9 mouse cellular contexts compared by ENCODE assay signal in genomic region chr10:80935698-80936097, GRCm38 (mm10). TPM values are rescaled to one million over a fixed set of nuclear protein-coding genes. Genes with fewer than 3 reads are reported as not detected.
DNase-seq lines count a peak whose midpoint lies in the region; ATAC-seq and TF ChIP-seq lines count a peak whose summit lies in the region.
"Had no signal": no experiment of that assay in that cellular context is flagged by ENCODE, and none has a peak within 500 bp of the region (broad histone marks: within the 10 kb centered on the region; RNA-seq: fewer than 3 reads in every experiment).

No protein-coding gene starts in this region.

- peak overlapping the region; percentile 7; the same call in 1 of the 2 replicates for H3K9ac ChIP-seq in kidney, embryonic 14.5 days (ENCODE audit: low read depth, low read length)
- H3K9ac ChIP-seq in embryonic facial prominence, embryonic 12.5 days, result peak overlapping the region; percentile 57; the same call in 1 of the 2 replicates
- peak overlapping the region; percentile 39; the same call in 1 of the 2 replicates for H3K9ac ChIP-seq in intestine, embryonic 14.5 days (ENCODE audit: low read length)
- H3K9ac ChIP-seq in neural tube, embryonic 12.5 days, result no peak overlapping the region

- no peak for TF ChIP-seq CTCF in kidney, adult 2 months (conservative IDR thresholded peaks at IDR 0.05; ENCODE audit: insufficient read depth, insufficient read length, low read depth, low read length)

- H3K4me2 ChIP-seq in kidney, embryonic 14.5 days (replicated peaks; ENCODE audit: low read depth, low read length), result peak overlapping the region; percentile 62
- H3K4me2 ChIP-seq in embryonic facial prominence, embryonic 12.5 days (replicated peaks), result peak overlapping the region; percentile 60
- H3K4me2 ChIP-seq in intestine, embryonic 14.5 days (ENCODE audit: low read length), result peak overlapping the region; percentile 61
- H3K4me2 ChIP-seq in neural tube, embryonic 12.5 days (replicated peaks), result peak overlapping the region; percentile 57

- peaks cover 52% of the 10 kb centered on the region for H3K27me3 ChIP-seq in kidney, embryonic 14.5 days (ENCODE audit: control insufficient read depth, insufficient read depth, low read length)
- no peaks in the 10 kb centered on the region for H3K27me3 ChIP-seq in kidney, adult 2 months (replicated peaks; ENCODE audit: control insufficient read depth, insufficient read depth, low read length)
- H3K27me3 ChIP-seq in embryonic facial prominence, embryonic 12.5 days, result peaks cover 48% of the 10 kb centered on the region
- peaks cover 35% of the 10 kb centered on the region for H3K27me3 ChIP-seq in intestine, embryonic 14.5 days (replicated peaks; ENCODE audit: control insufficient read depth, insufficient read depth, low read length)
- H3K27me3 ChIP-seq in neural tube, embryonic 12.5 days (replicated peaks), result peaks cover 78% of the 10 kb centered on the region
- H3K27me3 ChIP-seq: Patski had no signal

- no peak for DNase-seq in kidney, adult 2 months
- no peak for DNase-seq in intestine, embryonic 14.5 days (ENCODE audit: low spot score)
- DNase-seq in cerebellum, adult 11 months, result no peak
- no peak for DNase-seq in testis, postnatal 14 days (ENCODE audit: low spot score)
- no peak for DNase-seq in thymus, postnatal 0 days (ENCODE audit: low spot score)

- peaks cover 81% of the 10 kb centered on the region for H3K4me1 ChIP-seq in kidney, embryonic 14.5 days (ENCODE audit: control insufficient read depth, insufficient read depth, low read length)
- H3K4me1 ChIP-seq in kidney, adult 2 months (ENCODE audit: control insufficient read depth, insufficient read depth, low read length), result peaks cover 15% of the 10 kb centered on the region
- peaks cover 95% of the 10 kb centered on the region for H3K4me1 ChIP-seq in embryonic facial prominence, embryonic 12.5 days
- H3K4me1 ChIP-seq in intestine, embryonic 14.5 days (replicated peaks; ENCODE audit: control insufficient read depth, insufficient read depth, low read length), result peaks cover 86% of the 10 kb centered on the region
- peaks cover 84% of the 10 kb centered on the region for H3K4me1 ChIP-seq in neural tube, embryonic 12.5 days

- no peaks in the 10 kb centered on the region for H3K9me3 ChIP-seq in kidney, embryonic 14.5 days (ENCODE audit: control insufficient read depth, low read length)
- H3K9me3 ChIP-seq in embryonic facial prominence, embryonic 12.5 days, result no peaks in the 10 kb centered on the region
- no peaks in the 10 kb centered on the region for H3K9me3 ChIP-seq in intestine, embryonic 14.5 days (ENCODE audit: control insufficient read depth, low read length)
- no peaks in the 10 kb centered on the region for H3K9me3 ChIP-seq in neural tube, embryonic 12.5 days

- no peak for ATAC-seq in kidney, embryonic 14.5 days (ENCODE audit: low FRiP score, low TSS enrichment)
- no peak; the same call in 1 of the 2 replicates for ATAC-seq in embryonic facial prominence, embryonic 12.5 days (ENCODE audit: insufficient number of reproducible peaks, insufficient read depth, low FRiP score, low TSS enrichment)
- no peak for ATAC-seq in intestine, embryonic 14.5 days (replicated peaks; ENCODE audit: low FRiP score, low TSS enrichment, low read depth)
- no peak for ATAC-seq in neural tube, embryonic 12.5 days (ENCODE audit: low FRiP score, low read depth)
- ATAC-seq: Patski had no signal

- WGBS in kidney, embryonic 14.5 days, result 10% methylated on average over 17 of the region's 17 CpGs
- WGBS in kidney, adult 2 months, result 20% methylated on average over 17 of the region's 17 CpGs
- 2% methylated on average over 17 of the region's 17 CpGs for WGBS in embryonic facial prominence, embryonic 12.5 days
- 12% methylated on average over 17 of the region's 17 CpGs for WGBS in intestine, embryonic 14.5 days
- 3% methylated on average over 17 of the region's 17 CpGs for WGBS in neural tube, embryonic 12.5 days

- no peak overlapping the region for H3K27ac ChIP-seq in kidney, embryonic 14.5 days (ENCODE audit: low read depth, low read length)
- no peak overlapping the region for H3K27ac ChIP-seq in kidney, adult 2 months (ENCODE audit: insufficient read depth, low read depth, low read length)
- peak overlapping the region; percentile 90 for H3K27ac ChIP-seq in embryonic facial prominence, embryonic 12.5 days
- H3K27ac ChIP-seq in intestine, embryonic 14.5 days (ENCODE audit: low read depth), result 0 out of 2 replicates have a peak overlapping the region, but pooled peaks have one; percentile 9
- no peak overlapping the region for H3K27ac ChIP-seq in neural tube, embryonic 12.5 days

- no peak overlapping the region for H3K4me3 ChIP-seq in kidney, embryonic 14.5 days (ENCODE audit: low read length)
- no peak overlapping the region for H3K4me3 ChIP-seq in kidney, adult 2 months (ENCODE audit: insufficient read depth, low read depth, low read length)
- H3K4me3 ChIP-seq in embryonic facial prominence, embryonic 12.5 days, result peak overlapping the region; percentile 34
- H3K4me3 ChIP-seq in intestine, embryonic 14.5 days (ENCODE audit: low read depth, low read length), result peak overlapping the region; percentile 31
- 0 out of 2 replicates have a peak overlapping the region, but pooled peaks have one; percentile 25 for H3K4me3 ChIP-seq in neural tube, embryonic 12.5 days

- TF ChIP-seq POLR2A in kidney, adult 2 months (IDR thresholded peaks at IDR 0.05; ENCODE audit: low read depth, low read length), result no peak

- no peaks in the 10 kb centered on the region for H3K36me3 ChIP-seq in kidney, embryonic 14.5 days (ENCODE audit: control insufficient read depth, insufficient read depth, low read length)
- H3K36me3 ChIP-seq in kidney, adult 2 months (ENCODE audit: control insufficient read depth, insufficient read depth, low read length), result no peaks in the 10 kb centered on the region
- no peaks in the 10 kb centered on the region for H3K36me3 ChIP-seq in embryonic facial prominence, embryonic 12.5 days
- no peaks in the 10 kb centered on the region for H3K36me3 ChIP-seq in intestine, embryonic 14.5 days (ENCODE audit: control insufficient read depth, insufficient read depth, low read length)
- no peaks in the 10 kb centered on the region for H3K36me3 ChIP-seq in neural tube, embryonic 12.5 days

RNA-seq across cellular contexts. Expression of gene Gadd45b, which starts 5.8 kb away (rescaled TPM):
- polyA plus RNA-seq in kidney, embryonic 14.5 days (2014; fragmentation: Nextera tagmentation; extraction: Ambion mirVana), result 16.1 and 16.3 TPM in 2 replicates
- polyA plus RNA-seq in kidney, adult 2 months (2012; rRNA removed), result 10.1 and 11.3 TPM in 2 replicates
- polyA plus RNA-seq in embryonic facial prominence, embryonic 12.5 days (2016; fragmentation: Nextera tagmentation; extraction: Ambion mirVana), result 15.9 and 20.5 TPM in 2 replicates
- polyA plus RNA-seq in intestine, embryonic 14.5 days (2014; fragmentation: Nextera tagmentation; extraction: Ambion mirVana), result 18.2 and 21.2 TPM in 2 replicates
- 7.9 and 8.0 TPM in 2 replicates for polyA plus RNA-seq in neural tube, embryonic 12.5 days (2016; fragmentation: Nextera tagmentation; extraction: Ambion mirVana)
- 19.0 and 21.7 TPM in 2 replicates for polyA plus RNA-seq in thymus, postnatal 0 days (2015; fragmentation: Nextera tagmentation; extraction: Ambion mirVana)

RNA-seq across cellular contexts. Expression of gene Lmnb2, which starts 17.7 kb away (rescaled TPM):
- polyA plus RNA-seq in kidney, embryonic 14.5 days (2014; fragmentation: Nextera tagmentation; extraction: Ambion mirVana), result 16.0 and 17.1 TPM in 2 replicates
- polyA plus RNA-seq in kidney, adult 2 months (2012; rRNA removed), result 8.5 and 10.1 TPM in 2 replicates
- polyA plus RNA-seq in embryonic facial prominence, embryonic 12.5 days (2016; fragmentation: Nextera tagmentation; extraction: Ambion mirVana), result 70.3 TPM in 2 replicates
- 15.5 and 18.3 TPM in 2 replicates for polyA plus RNA-seq in intestine, embryonic 14.5 days (2014; fragmentation: Nextera tagmentation; extraction: Ambion mirVana)
- 57.1 and 61.3 TPM in 2 replicates for polyA plus RNA-seq in neural tube, embryonic 12.5 days (2016; fragmentation: Nextera tagmentation; extraction: Ambion mirVana)
- 28.0 and 28.5 TPM in 2 replicates for polyA plus RNA-seq in thymus, postnatal 0 days (2015; fragmentation: Nextera tagmentation; extraction: Ambion mirVana)

RNA-seq across cellular contexts. Expression of gene Timm13, which starts 34.9 kb away (rescaled TPM):
- 391 and 501 TPM in 2 replicates for polyA plus RNA-seq in kidney, embryonic 14.5 days (2014; fragmentation: Nextera tagmentation; extraction: Ambion mirVana)
- 375 and 474 TPM in 2 replicates for polyA plus RNA-seq in kidney, adult 2 months (2012; rRNA removed)
- polyA plus RNA-seq in embryonic facial prominence, embryonic 12.5 days (2016; fragmentation: Nextera tagmentation; extraction: Ambion mirVana), result 308 and 322 TPM in 2 replicates
- 392 and 393 TPM in 2 replicates for polyA plus RNA-seq in intestine, embryonic 14.5 days (2014; fragmentation: Nextera tagmentation; extraction: Ambion mirVana)
- 282 and 323 TPM in 2 replicates for polyA plus RNA-seq in neural tube, embryonic 12.5 days (2016; fragmentation: Nextera tagmentation; extraction: Ambion mirVana)
- polyA plus RNA-seq in thymus, postnatal 0 days (2015; fragmentation: Nextera tagmentation; extraction: Ambion mirVana), result 337 and 351 TPM in 2 replicates

Comparison
In these comparisons a context has a peak if more than half of its experiments do, and no peak if none do; other contexts are left out.
1. H3K27ac ChIP-seq: peak in embryonic facial prominence, embryonic 12.5 days (single experiment) and intestine, embryonic 14.5 days (single experiment); none in kidney, embryonic 14.5 days (single experiment), kidney, adult 2 months (single experiment) and neural tube, embryonic 12.5 days (single experiment).
2. H3K4me3 ChIP-seq: peak in embryonic facial prominence, embryonic 12.5 days (single experiment), intestine, embryonic 14.5 days (single experiment) and neural tube, embryonic 12.5 days (single experiment); none in kidney, embryonic 14.5 days (single experiment) and kidney, adult 2 months (single experiment).
3. Peak in every context shown above with its lines, with median percentiles within 50 percentile points of each other: H3K4me2 ChIP-seq.